Mouse (Mus musculus): Measurements from ENCODE around the gene Vps26b. TPM values are rescaled to one million over a fixed set of nuclear protein-coding genes. Genes with fewer than 3 reads are reported as not detected.
A peak's percentile ranks its signal among the peaks of the same experiment; 100 is the strongest.

Vps26b gene
- polyA plus RNA-seq, 1 experiment from 2014 or later = 32.9 TPM

- Histone ChIP-seq H3K36me3 (peaks cover 40% of the 10 kb centered on the region), H3K9ac (no peak overlapping the region), H3K9me3 (no peaks in the 10 kb centered on the region), H3K4me3 (replicated peaks) (no peak overlapping the region), H3K27ac (no peak overlapping the region), H3K4me1 (no peaks in the 10 kb centered on the region), H3K27me3 (replicated peaks) (no peaks in the 10 kb centered on the region), H3K4me2 (no peak overlapping the region)
- peak; percentile 71 for ATAC-seq (ENCODE audit: insufficient read depth, low FRiP score, low read depth)
- WGBS = 78% methylated on average over 6 of the region's 6 CpGs
These were observed 44.1 kb downstream of the Vps26b start for GRCm38 (mm10) chr9:26985668-26986277.

- H3K4me1 ChIP-seq = no peaks in the 10 kb centered on the region
- no peak overlapping the region for H3K27ac ChIP-seq
- no peak overlapping the region for H3K4me2 ChIP-seq
- H3K4me3 ChIP-seq (replicated peaks) = no peak overlapping the region
- WGBS = 85% methylated on average over 2 of the region's 2 CpGs
- H3K9ac ChIP-seq = no peak overlapping the region
- no peaks in the 10 kb centered on the region for H3K9me3 ChIP-seq
- no peaks in the 10 kb centered on the region for H3K27me3 ChIP-seq (replicated peaks)
- no peak for ATAC-seq (ENCODE audit: insufficient read depth, low FRiP score, low read depth)
- peaks cover 36% of the 10 kb centered on the region for H3K36me3 ChIP-seq
These were observed 44.7 kb downstream of the Vps26b start for GRCm38 (mm10) chr9:26985090-26985613.

- H3K9ac ChIP-seq = no peak overlapping the region
- no peaks in the 10 kb centered on the region for H3K4me1 ChIP-seq
- peaks cover 27% of the 10 kb centered on the region for H3K36me3 ChIP-seq
- H3K27me3 ChIP-seq (replicated peaks) = no peaks in the 10 kb centered on the region
- H3K4me3 ChIP-seq (replicated peaks) = no peak overlapping the region
- H3K27ac ChIP-seq = no peak overlapping the region
- WGBS = 90% methylated on average over 3 of the region's 3 CpGs
- ATAC-seq (ENCODE audit: insufficient read depth, low FRiP score, low read depth) = no peak
- no peak overlapping the region for H3K4me2 ChIP-seq
- no peaks in the 10 kb centered on the region for H3K9me3 ChIP-seq
These were observed 51.1 kb downstream of the Vps26b start for GRCm38 (mm10) chr9:26978776-26979175.

- H3K27ac ChIP-seq = no peak overlapping the region
- H3K27me3 ChIP-seq (replicated peaks) = no peaks in the 10 kb centered on the region
- no peak overlapping the region for H3K4me3 ChIP-seq (replicated peaks)
- H3K9ac ChIP-seq = no peak overlapping the region
- H3K4me1 ChIP-seq = no peaks in the 10 kb centered on the region
- peaks cover 26% of the 10 kb centered on the region for H3K36me3 ChIP-seq
- no peak overlapping the region for H3K4me2 ChIP-seq
- 89% methylated on average over 9 of the region's 9 CpGs for whole genome bisulfite sequencing
- no peaks in the 10 kb centered on the region for H3K9me3 ChIP-seq
- ATAC-seq (ENCODE audit: insufficient read depth, low FRiP score, low read depth) = no peak
These were observed 52.1 kb downstream of the Vps26b start for GRCm38 (mm10) chr9:26977754-26978153.

Other genes with a start within 250 kb of the Vps26b start
- 5.0 and 5.3 TPM in 2 replicates for gene Glb1l2, start 223.6 kb downstream of the Vps26b start, polyA plus RNA-seq (2015; fragmentation: Nextera tagmentation; extraction: Ambion mirVana)
- gene Glb1l3, start 169.2 kb downstream of the Vps26b start, polyA plus RNA-seq (2015; fragmentation: Nextera tagmentation; extraction: Ambion mirVana) = not detected in 2 replicates
- not detected in 2 replicates for gene Gm1110, start 107.0 kb downstream of the Vps26b start, polyA plus RNA-seq (2015; fragmentation: Nextera tagmentation; extraction: Ambion mirVana)
- 41.5 and 42.7 TPM in 2 replicates for gene Acad8, start 30.5 kb downstream of the Vps26b start, polyA plus RNA-seq (2015; fragmentation: Nextera tagmentation; extraction: Ambion mirVana)
- gene Thyn1, start 30.4 kb downstream of the Vps26b start, polyA plus RNA-seq (2015; fragmentation: Nextera tagmentation; extraction: Ambion mirVana) = 138 and 149 TPM in 2 replicates
- gene Ncapd3, start 110 bp upstream of the Vps26b start, polyA plus RNA-seq (2015; fragmentation: Nextera tagmentation; extraction: Ambion mirVana) = 24.9 and 26.6 TPM in 2 replicates
- 54.8 and 56.9 TPM in 2 replicates for gene Jam3, start 125.4 kb upstream of the Vps26b start, polyA plus RNA-seq (2015; fragmentation: Nextera tagmentation; extraction: Ambion mirVana)

Measured in stomach, embryonic 15.5 days (tissue).